ENCODE assay signal across 18 mouse cellular contexts in the genomic region with DNA sequence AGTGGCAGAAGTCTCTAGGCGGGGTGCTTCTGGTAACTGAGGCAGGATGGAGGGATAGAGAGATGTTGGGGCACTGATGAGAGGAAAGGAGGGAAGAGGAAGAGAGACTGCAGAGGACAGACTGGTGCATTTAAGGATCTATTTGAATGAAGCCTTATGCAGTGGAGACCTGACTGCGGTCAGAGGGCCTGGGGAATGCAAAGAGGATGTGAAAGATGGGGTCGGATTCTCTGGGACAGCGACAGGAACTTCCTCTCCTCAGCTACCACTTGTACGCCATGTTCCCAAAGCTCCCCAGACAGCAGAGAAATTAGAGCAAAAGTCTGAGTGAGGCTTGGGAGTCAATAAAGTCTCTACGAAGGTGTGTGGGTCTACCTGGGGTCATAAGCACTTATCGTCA. TPM values are rescaled to one million over a fixed set of nuclear protein-coding genes. Genes with fewer than 3 reads are reported as not detected.
DNase-seq lines count a peak whose midpoint lies in the region; ATAC-seq and TF ChIP-seq lines count a peak whose summit lies in the region.
"Had no signal": no experiment of that assay in that cellular context is flagged by ENCODE, and none has a peak within 500 bp of the region (broad histone marks: within the 10 kb centered on the region; RNA-seq: fewer than 3 reads in every experiment).

No protein-coding gene starts in this region.

- no peak for TF ChIP-seq POLR2A in CH12.LX (IDR thresholded peaks at IDR 0.05; ENCODE audit: low read depth, low read length)

- no peak for ATAC-seq in heart, embryonic 13.5 days (ENCODE audit: extremely low read depth, insufficient number of reproducible peaks, low FRiP score, low TSS enrichment)
- peak; percentile 59 for ATAC-seq in megakaryocyte progenitor cell, adult 5-6 weeks (replicated peaks; ENCODE audit: poor library complexity)
- no peak for ATAC-seq in neural tube, embryonic 15.5 days (ENCODE audit: low FRiP score)
- ATAC-seq: forebrain, embryonic 15.5 days; liver, embryonic 12.5 days; midbrain, embryonic 15.5 days had no signal

- no peaks in the 10 kb centered on the region for H3K9me3 ChIP-seq in heart, embryonic 13.5 days
- H3K9me3 ChIP-seq in CH12.LX (replicated peaks; ENCODE audit: low read length), result peaks cover 12% of the 10 kb centered on the region
- H3K9me3 ChIP-seq in embryonic facial prominence, embryonic 10.5 days, result no peaks in the 10 kb centered on the region
- no peaks in the 10 kb centered on the region for H3K9me3 ChIP-seq in neural tube, embryonic 15.5 days (replicated peaks)
- H3K9me3 ChIP-seq: forebrain, embryonic 15.5 days; heart, embryonic 15.5 days; liver, embryonic 12.5 days; midbrain, embryonic 10.5 days; midbrain, embryonic 15.5 days; neural tube, embryonic 12.5 days had no signal

- H3K4me2 ChIP-seq in heart, embryonic 13.5 days, result no peak overlapping the region
- H3K4me2 ChIP-seq in CH12.LX (ENCODE audit: insufficient read depth, low read depth, poor library complexity, severe bottlenecking), result peak overlapping the region; percentile 33; the same call in 1 of the 2 replicates
- no peak overlapping the region for H3K4me2 ChIP-seq in neural tube, embryonic 15.5 days
- H3K4me2 ChIP-seq: forebrain, embryonic 15.5 days; heart, embryonic 15.5 days; hindbrain, embryonic 14.5 days; liver, embryonic 12.5 days; midbrain, embryonic 15.5 days; neural tube, embryonic 12.5 days had no signal

- H3K27me3 ChIP-seq in heart, embryonic 13.5 days (replicated peaks), result peaks cover 38% of the 10 kb centered on the region
- H3K27me3 ChIP-seq in CH12.LX (replicated peaks), result no peaks in the 10 kb centered on the region
- H3K27me3 ChIP-seq in embryonic facial prominence, embryonic 10.5 days (replicated peaks; ENCODE audit: low read depth, poor library complexity, severe bottlenecking), result no peaks in the 10 kb centered on the region
- no peaks in the 10 kb centered on the region for H3K27me3 ChIP-seq in neural tube, embryonic 15.5 days (replicated peaks)
- H3K27me3 ChIP-seq: forebrain, embryonic 15.5 days; midbrain, embryonic 15.5 days; neural tube, embryonic 12.5 days had no signal

- TF ChIP-seq RAD21 in CH12.LX (IDR thresholded peaks at IDR 0.05; ENCODE audit: low read depth, low read length), result no peak

- no peaks in the 10 kb centered on the region for H3K36me3 ChIP-seq in heart, embryonic 13.5 days
- H3K36me3 ChIP-seq in CH12.LX (replicated peaks in 1 of 2; ENCODE audit: control insufficient read depth in 1 of 2, insufficient read depth in 1 of 2, low read length in 1 of 2), result no peaks in the 10 kb centered on the region
- H3K36me3 ChIP-seq in embryonic facial prominence, embryonic 10.5 days (replicated peaks), result no peaks in the 10 kb centered on the region
- no peaks in the 10 kb centered on the region for H3K36me3 ChIP-seq in neural tube, embryonic 15.5 days
- H3K36me3 ChIP-seq: forebrain, embryonic 15.5 days; heart, embryonic 15.5 days; liver, embryonic 12.5 days; midbrain, embryonic 10.5 days; midbrain, embryonic 15.5 days; neural tube, embryonic 12.5 days had no signal

- no peak overlapping the region for H3K4me3 ChIP-seq in heart, embryonic 13.5 days
- no peak overlapping the region for H3K4me3 ChIP-seq in CH12.LX (replicated peaks in 1 of 3; ENCODE audit: low read depth in 2 of 3, low read length in 2 of 3, poor library complexity in 1 of 3)
- no peak overlapping the region for H3K4me3 ChIP-seq in embryonic facial prominence, embryonic 10.5 days
- no peak overlapping the region for H3K4me3 ChIP-seq in neural tube, embryonic 15.5 days (replicated peaks)
- H3K4me3 ChIP-seq: forebrain, embryonic 15.5 days; gastrocnemius, adult 2 months; heart, embryonic 15.5 days; liver, embryonic 12.5 days; midbrain, embryonic 10.5 days; midbrain, embryonic 15.5 days; myocyte; neural tube, embryonic 12.5 days had no signal

- 71% methylated on average over 7 of the region's 7 CpGs for WGBS in heart, embryonic 13.5 days
- WGBS in embryonic facial prominence, embryonic 10.5 days, result 76% methylated on average over 7 of the region's 7 CpGs
- WGBS in neural tube, embryonic 15.5 days, result 80% methylated on average over 7 of the region's 7 CpGs

- H3K79me2 ChIP-seq in CH12.LX (replicated peaks; ENCODE audit: control insufficient read depth, extremely low read depth, insufficient read depth, poor library complexity, severe bottlenecking), result no peaks in the 10 kb centered on the region

- H3K9ac ChIP-seq in heart, embryonic 13.5 days, result peak overlapping the region; percentile 16; the same call in 1 of the 2 replicates
- no peak overlapping the region for H3K9ac ChIP-seq in CH12.LX (ENCODE audit: insufficient read depth, low read depth)
- no peak overlapping the region for H3K9ac ChIP-seq in neural tube, embryonic 15.5 days (replicated peaks)
- H3K9ac ChIP-seq: forebrain, embryonic 15.5 days; heart, embryonic 15.5 days; hindbrain, embryonic 14.5 days; liver, embryonic 12.5 days; midbrain, embryonic 15.5 days; neural tube, embryonic 12.5 days had no signal

- no peak overlapping the region for H3K27ac ChIP-seq in heart, embryonic 13.5 days (replicated peaks)
- H3K27ac ChIP-seq in CH12.LX (ENCODE audit: insufficient read depth, low read depth), result no peak overlapping the region
- peak overlapping the region; percentile 24; the same call in 1 of the 2 replicates for H3K27ac ChIP-seq in embryonic facial prominence, embryonic 10.5 days (replicated peaks)
- H3K27ac ChIP-seq in neural tube, embryonic 15.5 days (replicated peaks), result no peak overlapping the region
- H3K27ac ChIP-seq: forebrain, embryonic 15.5 days; gastrocnemius, adult 2 months; heart, embryonic 15.5 days; hindbrain, embryonic 14.5 days; liver, embryonic 12.5 days; macrophage; midbrain, embryonic 10.5 days; midbrain, embryonic 15.5 days; neural tube, embryonic 12.5 days had no signal

- intact Hi-C loops in heart, postnatal 25 days (cut with DNase I), result loop anchor here (5.0 kb wide), 1 partner anchor 58 kb away; a partner anchor contains a TSS

- TF ChIP-seq EP300 in CH12.LX (IDR thresholded peaks at IDR 0.05; ENCODE audit: low read length), result 0 out of 2 replicates have a peak, but pooled peaks have one; percentile 15

- DNase-seq in heart, postnatal 25 days (ENCODE audit: low spot score), result no peak
- no peak for DNase-seq in CH12.LX (ENCODE audit: extremely low read depth)
- DNase-seq in embryonic facial prominence, embryonic 10.5 days (ENCODE audit: low spot score), result no peak
- no peak for DNase-seq in lung, postnatal 36 days

- 0 out of 2 replicates have a peak, but pooled peaks cover 5% of the 10 kb centered on the region for H3K4me1 ChIP-seq in heart, embryonic 13.5 days
- H3K4me1 ChIP-seq in CH12.LX (ENCODE audit: control insufficient read depth in 1 of 2, insufficient read depth in 2 of 2), result peaks cover 17 to 66% of the 10 kb centered on the region in 2 experiments
- H3K4me1 ChIP-seq in embryonic facial prominence, embryonic 10.5 days, result peaks cover 9% of the 10 kb centered on the region
- no peaks in the 10 kb centered on the region; the same call in 1 of the 2 replicates for H3K4me1 ChIP-seq in neural tube, embryonic 15.5 days
- H3K4me1 ChIP-seq: forebrain, embryonic 15.5 days; liver, embryonic 12.5 days; midbrain, embryonic 15.5 days; neural tube, embryonic 12.5 days had no signal

- in situ Hi-C loops in CH12.LX (cut with MboI; ENCODE audit: low pct_ligation_motif_present, low pct_unique_long_range_greater_than_20kb, low sequenced_read_pairs), result loop anchor here (5.0 kb wide), 1 partner anchor 58 kb away; a partner anchor contains a TSS

- TF ChIP-seq CTCF in CH12.LX (conservative IDR thresholded peaks at IDR 0.05 in 1 of 2, IDR thresholded peaks at IDR 0.05 in 1 of 2; ENCODE audit: low read depth in 2 of 2, low read length in 2 of 2), result no peak

- dilution Hi-C loops in CH12.LX (cut with MboI; ENCODE audit: extremely low pct_ligation_motif_present, extremely low pct_unique_long_range_greater_than_20kb, low sequenced_read_pairs), result no loop called here

TF ChIP-seq in CH12.LX, 34 proteins besides CTCF, POLR2A, EP300 and RAD21 (continues in another document):
- TF ChIP-seq UBTF (IDR thresholded peaks at IDR 0.05; ENCODE audit: low read depth, low read length), result no peak
- TF ChIP-seq MYC (IDR thresholded peaks at IDR 0.05; ENCODE audit: low read depth, low read length), result no peak
- no peak for TF ChIP-seq PAX5 (IDR thresholded peaks at IDR 0.05; ENCODE audit: low read length)
- TF ChIP-seq MAZ (IDR thresholded peaks at IDR 0.05; ENCODE audit: low read depth, low read length), result no peak
- TF ChIP-seq MAX (IDR thresholded peaks at IDR 0.05; ENCODE audit: low read length), result no peak
- no peak for TF ChIP-seq ZKSCAN1 (IDR thresholded peaks at IDR 0.05; ENCODE audit: borderline replicate concordance, low read depth, low read length)
- no peak for TF ChIP-seq MEF2A (IDR thresholded peaks at IDR 0.05; ENCODE audit: borderline replicate concordance, low read depth, low read length)
- no peak for TF ChIP-seq KAT2A (IDR thresholded peaks at IDR 0.05; ENCODE audit: insufficient replicate concordance, low read length)
- TF ChIP-seq TBP (conservative IDR thresholded peaks at IDR 0.05; ENCODE audit: low read depth, low read length), result no peak
- TF ChIP-seq JUND (conservative IDR thresholded peaks at IDR 0.05; ENCODE audit: low read depth, low read length), result no peak
- TF ChIP-seq E2F4 (IDR thresholded peaks at IDR 0.05; ENCODE audit: insufficient replicate concordance, low read depth, low read length), result no peak

RNA-seq across cellular contexts. Expression of a gene that starts 42.0 kb away (rescaled TPM):
- polyA plus RNA-seq in heart, embryonic 13.5 days (2015; fragmentation: Nextera tagmentation; extraction: Ambion mirVana), result 8.8 and 10.8 TPM in 2 replicates
- 10 to 100 TPM; 20.2 to 20.7 TPM for total RNA-seq in heart, postnatal 25 days (2021)
- total RNA-seq in CH12.LX (2012; rRNA removed), result 0.17 and 0.25 TPM in 2 replicates
- total RNA-seq in CH12.LX (2014; rRNA removed), result 0.05 and 0.34 TPM in 2 replicates
- 0.14 TPM in 1 of 2 replicates, not detected in the other for polyA plus RNA-seq in CH12.LX (2012; ENCODE audit: insufficient read length, low read depth)
- polyA plus RNA-seq in embryonic facial prominence, embryonic 10.5 days (2016; fragmentation: Nextera tagmentation; extraction: Ambion mirVana), result 0.60 and 1.3 TPM in 2 replicates
- 0.12 TPM in 1 of 2 replicates, not detected in the other for total RNA-seq in megakaryocyte progenitor cell, adult 5-6 weeks (2015)
- total RNA-seq in megakaryocyte progenitor cell, adult 5-6 weeks (2017), result not detected in 2 replicates
- 12.9 and 13.8 TPM in 2 replicates for polyA plus RNA-seq in neural tube, embryonic 15.5 days (2015; fragmentation: Nextera tagmentation; extraction: Ambion mirVana)
- polyA plus RNA-seq: inflammation-experienced regulatory T-cells, adult 6 months; macrophage had no signal

RNA-seq across cellular contexts. Expression of a gene that starts 56.7 kb away (rescaled TPM):
- 0.37 and 0.42 TPM in 2 replicates for polyA plus RNA-seq in heart, embryonic 13.5 days (2015; fragmentation: Nextera tagmentation; extraction: Ambion mirVana)
- total RNA-seq in heart, postnatal 25 days (2021), result 1 to 10 TPM; 1.8 to 2.6 TPM
- total RNA-seq in CH12.LX (2012; rRNA removed) (16.3 and 16.4 TPM in 2 replicates), CH12.LX (2014; rRNA removed) (18.5 and 20.9 TPM in 2 replicates)
- polyA plus RNA-seq in CH12.LX (2012; ENCODE audit: insufficient read length, low read depth), result 12.9 and 14.2 TPM in 2 replicates
- polyA plus RNA-seq in embryonic facial prominence, embryonic 10.5 days (2016; fragmentation: Nextera tagmentation; extraction: Ambion mirVana), result 0.36 and 0.37 TPM in 2 replicates
- total RNA-seq in megakaryocyte progenitor cell, adult 5-6 weeks (2015), result 24.1 and 30.4 TPM in 2 replicates
- total RNA-seq in megakaryocyte progenitor cell, adult 5-6 weeks (2017), result 16.3 and 26.6 TPM in 2 replicates
- polyA plus RNA-seq in neural tube, embryonic 15.5 days (2015; fragmentation: Nextera tagmentation; extraction: Ambion mirVana), result 0.45 and 1.1 TPM in 2 replicates
